Mouse (Mus musculus): ENCODE measurements around the gene Mrpl12. TPM values are rescaled to one million over a fixed set of nuclear protein-coding genes. Genes with fewer than 3 reads are reported as not detected.
"Not testable (repeated sequence)": the region's sequence is repeated elsewhere in the genome, so short reads cannot be mapped to it uniquely, and the experiment has no call there.

Mrpl12 gene
- polyA plus RNA-seq, 1 experiment from 2014 or later = 166 TPM

- H3K4me1 ChIP-seq = peaks cover 43% of the 10 kb centered on the region
- not testable (repeated sequence) for ATAC-seq; H3K4me3 ChIP-seq; H3K27me3 ChIP-seq (replicated peaks); H3K9me3 ChIP-seq (replicated peaks); H3K4me2 ChIP-seq; H3K27ac ChIP-seq; H3K9ac ChIP-seq; H3K36me3 ChIP-seq
- WGBS (ENCODE audit: insufficient replicate concordance) = 83% methylated on average over 2 of the region's 2 CpGs
These were observed 29.8 kb downstream of the Mrpl12 start for GRCm38 (mm10) chr11:120514262-120514661.

GRCm38 (mm10) chr11:120515611-120516010, 31.2 kb downstream of the Mrpl12 start:
- ATAC-seq = peak; percentile 35; the same call in 1 of the 2 replicates
- H3K4me2 ChIP-seq = no peak overlapping the region
- 0 out of 2 replicates have a peak, but pooled peaks cover 4% of the 10 kb centered on the region for H3K27me3 ChIP-seq (replicated peaks)
- H3K4me3 ChIP-seq = no peak overlapping the region
- no peaks in the 10 kb centered on the region for H3K36me3 ChIP-seq
- H3K27ac ChIP-seq = no peak overlapping the region
- peaks cover 43% of the 10 kb centered on the region for H3K4me1 ChIP-seq
- 21% methylated on average over 17 of the region's 17 CpGs for WGBS (ENCODE audit: insufficient replicate concordance)
- no peaks in the 10 kb centered on the region for H3K9me3 ChIP-seq (replicated peaks)
- H3K9ac ChIP-seq = no peak overlapping the region

GRCm38 (mm10) chr11:120517147-120517546, 32.7 kb downstream of the Mrpl12 start:
- ATAC-seq = no peak
- Histone ChIP-seq H3K4me3 (no peak overlapping the region), H3K36me3 (no peaks in the 10 kb centered on the region), H3K4me1 (peaks cover 38% of the 10 kb centered on the region), H3K9me3 (replicated peaks) (no peaks in the 10 kb centered on the region), H3K27ac (no peak overlapping the region), H3K4me2 (no peak overlapping the region), H3K9ac (no peak overlapping the region), H3K27me3 (replicated peaks) (0 out of 2 replicates have a peak, but pooled peaks cover 4% of the 10 kb centered on the region)
- WGBS (ENCODE audit: insufficient replicate concordance) = 57% methylated on average over 4 of the region's 4 CpGs

GRCm38 (mm10) chr11:120518027-120518426, 33.6 kb downstream of the Mrpl12 start:
- Histone ChIP-seq H3K4me3 (no peak overlapping the region), H3K4me2 (no peak overlapping the region), H3K27ac (peak overlapping the region; percentile 11; the same call in 1 of the 2 replicates), H3K36me3 (no peaks in the 10 kb centered on the region), H3K4me1 (peaks cover 38% of the 10 kb centered on the region), H3K27me3 (replicated peaks) (0 out of 2 replicates have a peak, but pooled peaks cover 4% of the 10 kb centered on the region), H3K9ac (no peak overlapping the region), H3K9me3 (replicated peaks) (no peaks in the 10 kb centered on the region)
- 35% methylated on average over 6 of the region's 6 CpGs for WGBS (ENCODE audit: insufficient replicate concordance)
- ATAC-seq = no peak

GRCm38 (mm10) chr11:120518558-120518957, 34.1 kb downstream of the Mrpl12 start:
- Histone ChIP-seq H3K27ac (no peak overlapping the region; the same call in 1 of the 2 replicates), H3K4me1 (peaks cover 38% of the 10 kb centered on the region), H3K4me2 (no peak overlapping the region), H3K27me3 (replicated peaks) (0 out of 2 replicates have a peak, but pooled peaks cover 4% of the 10 kb centered on the region), H3K36me3 (no peaks in the 10 kb centered on the region), H3K9ac (no peak overlapping the region), H3K9me3 (replicated peaks) (no peaks in the 10 kb centered on the region), H3K4me3 (no peak overlapping the region)
- ATAC-seq = peak; percentile 25; the same call in 1 of the 2 replicates
- WGBS (ENCODE audit: insufficient replicate concordance) = 63% methylated on average over 6 of the region's 6 CpGs

GRCm38 (mm10) chr11:120519738-120520137, 35.3 kb downstream of the Mrpl12 start:
- 33% methylated on average over 9 of the region's 9 CpGs for whole genome bisulfite sequencing (ENCODE audit: insufficient replicate concordance)
- Histone ChIP-seq H3K27me3 (replicated peaks) (no peaks in the 10 kb centered on the region), H3K36me3 (no peaks in the 10 kb centered on the region), H3K9ac (no peak overlapping the region), H3K4me3 (no peak overlapping the region), H3K4me2 (peak overlapping the region; percentile 13; the same call in 1 of the 2 replicates), H3K27ac (peak overlapping the region; percentile 78; the same call in 1 of the 2 replicates), H3K9me3 (replicated peaks) (no peaks in the 10 kb centered on the region), H3K4me1 (peaks cover 38% of the 10 kb centered on the region)
- no peak for ATAC-seq

GRCm38 (mm10) chr11:120520498-120520897, 36.1 kb downstream of the Mrpl12 start:
- Histone ChIP-seq H3K9me3 (replicated peaks) (no peaks in the 10 kb centered on the region), H3K36me3 (no peaks in the 10 kb centered on the region), H3K4me1 (peaks cover 38% of the 10 kb centered on the region), H3K4me2 (peak overlapping the region; percentile 29), H3K27me3 (replicated peaks) (no peaks in the 10 kb centered on the region), H3K9ac (no peak overlapping the region; the same call in 1 of the 2 replicates), H3K27ac (peak overlapping the region; percentile 78), H3K4me3 (no peak overlapping the region)
- 59% methylated on average over 9 of the region's 9 CpGs for WGBS (ENCODE audit: insufficient replicate concordance)
- ATAC-seq = peak; percentile 36

GRCm38 (mm10) chr11:120520967-120521540, 36.6 kb downstream of the Mrpl12 start:
- H3K9me3 ChIP-seq (replicated peaks) = no peaks in the 10 kb centered on the region
- no peak overlapping the region for H3K4me3 ChIP-seq
- H3K27ac ChIP-seq = peak overlapping the region; percentile 78
- no peaks in the 10 kb centered on the region for H3K27me3 ChIP-seq (replicated peaks)
- peak; percentile 90 for ATAC-seq
- no peak overlapping the region; the same call in 1 of the 2 replicates for H3K9ac ChIP-seq
- H3K4me1 ChIP-seq = peaks cover 36% of the 10 kb centered on the region
- no peaks in the 10 kb centered on the region for H3K36me3 ChIP-seq
- WGBS (ENCODE audit: insufficient replicate concordance) = 42% methylated on average over 5 of the region's 5 CpGs
- H3K4me2 ChIP-seq = peak overlapping the region; percentile 29

- H3K36me3 ChIP-seq = no peaks in the 10 kb centered on the region
- no peak overlapping the region for H3K27ac ChIP-seq
- peaks cover 2% of the 10 kb centered on the region for H3K27me3 ChIP-seq (replicated peaks)
- H3K9me3 ChIP-seq (replicated peaks) = no peaks in the 10 kb centered on the region
- no peak overlapping the region for H3K4me3 ChIP-seq
- H3K4me1 ChIP-seq = peaks cover 39% of the 10 kb centered on the region
- 78% methylated on average over 8 of the region's 8 CpGs for WGBS (ENCODE audit: insufficient replicate concordance)
- ATAC-seq = no peak
- no peak overlapping the region for H3K4me2 ChIP-seq
- no peak overlapping the region for H3K9ac ChIP-seq
These were observed 38.2 kb downstream of the Mrpl12 start for GRCm38 (mm10) chr11:120522581-120522980.

- H3K4me1 ChIP-seq = peaks cover 27% of the 10 kb centered on the region
- no peak overlapping the region for H3K9ac ChIP-seq
- no peak overlapping the region for H3K4me2 ChIP-seq
- no peaks in the 10 kb centered on the region for H3K36me3 ChIP-seq
- no peaks in the 10 kb centered on the region for H3K9me3 ChIP-seq (replicated peaks)
- WGBS (ENCODE audit: insufficient replicate concordance) = 59% methylated on average over 2 of the region's 2 CpGs
- ATAC-seq = no peak
- H3K27ac ChIP-seq = no peak overlapping the region
- H3K4me3 ChIP-seq = no peak overlapping the region
- H3K27me3 ChIP-seq (replicated peaks) = peaks cover 36% of the 10 kb centered on the region
These were observed 41.5 kb downstream of the Mrpl12 start for GRCm38 (mm10) chr11:120525959-120526358.

- H3K9ac ChIP-seq = no peak overlapping the region
- H3K4me3 ChIP-seq = no peak overlapping the region
- ATAC-seq = no peak
- peaks cover 55% of the 10 kb centered on the region for H3K27me3 ChIP-seq (replicated peaks)
- WGBS (ENCODE audit: insufficient replicate concordance) = 50% methylated on average over 9 of the region's 9 CpGs
- H3K36me3 ChIP-seq = no peaks in the 10 kb centered on the region
- H3K4me2 ChIP-seq = no peak overlapping the region
- no peaks in the 10 kb centered on the region for H3K9me3 ChIP-seq (replicated peaks)
- no peak overlapping the region for H3K27ac ChIP-seq
- H3K4me1 ChIP-seq = peaks cover 21% of the 10 kb centered on the region
These were observed 43.4 kb downstream of the Mrpl12 start for GRCm38 (mm10) chr11:120527690-120528354.

- peak overlapping the region; percentile 10 for H3K27ac ChIP-seq
- no peak overlapping the region for H3K9ac ChIP-seq
- peak; percentile 45; the same call in 1 of the 2 replicates for ATAC-seq
- H3K27me3 ChIP-seq (replicated peaks) = peaks cover 66% of the 10 kb centered on the region
- H3K4me2 ChIP-seq = no peak overlapping the region
- H3K4me1 ChIP-seq = peaks cover 21% of the 10 kb centered on the region
- H3K4me3 ChIP-seq = no peak overlapping the region
- H3K9me3 ChIP-seq (replicated peaks) = no peaks in the 10 kb centered on the region
- WGBS (ENCODE audit: insufficient replicate concordance) = 55% methylated on average over 4 of the region's 4 CpGs
- H3K36me3 ChIP-seq = no peaks in the 10 kb centered on the region
These were observed 44.5 kb downstream of the Mrpl12 start for GRCm38 (mm10) chr11:120528903-120529302.

Measured in liver, embryonic 12.5 days (tissue).